Mouse (Mus musculus) lung, postnatal 14 days (tissue): ENCODE measurements around the gene Hist1h2br.
"Not testable (repeated sequence)": the region's sequence is repeated elsewhere in the genome, so short reads cannot be mapped to it uniquely, and the experiment has no call there.

Experiments used
- DNase-seq: peaks from one replicate; pipeline ENCODE4 v3.0.0; 2021

Gene Hist1h2br

GRCm38 (mm10) chr13:21833461-21833860 lies at the start of gene Hist1h2br, which contains the start of gene Hist1h2ap:
Hist1h2br (plus strand) TSS chr13:21833743.
Hist1h2ap (minus strand) TSS chr13:21833507.
- DNase-seq, result not testable (repeated sequence)

- no peak for DNase-seq
These were observed 49.2 kb upstream of the Hist1h2br start for GRCm38 (mm10) chr13:21784311-21784710.

GRCm38 (mm10) chr13:21786189-21786898 lies 47.2 kb upstream of the Hist1h2br start:
- DNase-seq, result no peak

- DNase-seq, result peak; percentile 90
These were observed 46.5 kb upstream of the Hist1h2br start, which contains the start of the genes Hist1h2an and Hist1h2bp for GRCm38 (mm10) chr13:21786899-21787629. Hist1h2an (minus strand) TSS chr13:21787218. Hist1h2bp (plus strand) TSS chr13:21787461.

- DNase-seq, result no peak
These were observed 45.6 kb upstream of the Hist1h2br start for GRCm38 (mm10) chr13:21787760-21788593.

- DNase-seq, result no peak
These were observed 43.6 kb upstream of the Hist1h2br start for GRCm38 (mm10) chr13:21789925-21790324.

- DNase-seq, result no peak
These were observed 42.8 kb upstream of the Hist1h2br start for GRCm38 (mm10) chr13:21790601-21791283.

GRCm38 (mm10) chr13:21795584-21795983 lies 38.0 kb upstream of the Hist1h2br start:
- no peak for DNase-seq

GRCm38 (mm10) chr13:21797163-21797562 lies 36.4 kb upstream of the Hist1h2br start:
- DNase-seq, result not testable (repeated sequence)

- DNase-seq, result not testable (repeated sequence)
These were observed 30.5 kb upstream of the Hist1h2br start for GRCm38 (mm10) chr13:21803058-21803457.

GRCm38 (mm10) chr13:21810073-21810472 lies 23.5 kb upstream of the Hist1h2br start, which contains the start of the genes Hist1h2bq and Hist1h2ao:
Hist1h2bq (minus strand) TSS chr13:21810197.
Hist1h2ao (plus strand) TSS chr13:21810465.
- not testable (repeated sequence) for DNase-seq

- not testable (repeated sequence) for DNase-seq
These were observed 22.5 kb upstream of the Hist1h2br start for GRCm38 (mm10) chr13:21811074-21811473.

- peak; percentile 47 for DNase-seq
These were observed 22.0 kb upstream of the Hist1h2br start, which contains the start of gene Hist1h4m for GRCm38 (mm10) chr13:21811539-21811938. Hist1h4m (plus strand) TSS chr13:21811746.

GRCm38 (mm10) chr13:21812092-21812491 lies 21.5 kb upstream of the Hist1h2br start:
- DNase-seq, result not testable (repeated sequence)

- DNase-seq, result not testable (repeated sequence)
These were observed 13.3 kb upstream of the Hist1h2br start for GRCm38 (mm10) chr13:21820082-21820890.

GRCm38 (mm10) chr13:21828511-21828910 lies 5.0 kb upstream of the Hist1h2br start:
- DNase-seq, result no peak

GRCm38 (mm10) chr13:21830344-21830743 lies 3.2 kb upstream of the Hist1h2br start:
- DNase-seq, result no peak

- DNase-seq, result peak; percentile 19
These were observed 1.8 kb upstream of the Hist1h2br start, which contains the start of gene Hist1h4n for GRCm38 (mm10) chr13:21831418-21832394. Hist1h4n (minus strand) TSS chr13:21832196.

GRCm38 (mm10) chr13:21840508-21840907 lies 7.0 kb downstream of the Hist1h2br start:
- DNase-seq, result not testable (repeated sequence)

- DNase-seq, result not testable (repeated sequence)
These were observed 12.8 kb downstream of the Hist1h2br start for GRCm38 (mm10) chr13:21846356-21846755.
